Mouse (Mus musculus): ENCODE measurements around the gene Stat4. TPM values are rescaled to one million over a fixed set of nuclear protein-coding genes. Genes with fewer than 3 reads are reported as not detected.
"Not testable (repeated sequence)": the region's sequence is repeated elsewhere in the genome, so short reads cannot be mapped to it uniquely, and the experiment has no call there.

Gene Stat4
- total RNA-seq, 1 experiment from 2014 or later: 117 TPM

GRCm38 (mm10) chr1:52019621-52020020 lies 32.7 kb downstream of the Stat4 start:
- ATAC-seq (ENCODE audit: extremely low read depth, insufficient number of reproducible peaks, low FRiP score, poor library complexity, severe bottlenecking): peak; percentile 51; the same call in 1 of the 2 replicates

DNA sequence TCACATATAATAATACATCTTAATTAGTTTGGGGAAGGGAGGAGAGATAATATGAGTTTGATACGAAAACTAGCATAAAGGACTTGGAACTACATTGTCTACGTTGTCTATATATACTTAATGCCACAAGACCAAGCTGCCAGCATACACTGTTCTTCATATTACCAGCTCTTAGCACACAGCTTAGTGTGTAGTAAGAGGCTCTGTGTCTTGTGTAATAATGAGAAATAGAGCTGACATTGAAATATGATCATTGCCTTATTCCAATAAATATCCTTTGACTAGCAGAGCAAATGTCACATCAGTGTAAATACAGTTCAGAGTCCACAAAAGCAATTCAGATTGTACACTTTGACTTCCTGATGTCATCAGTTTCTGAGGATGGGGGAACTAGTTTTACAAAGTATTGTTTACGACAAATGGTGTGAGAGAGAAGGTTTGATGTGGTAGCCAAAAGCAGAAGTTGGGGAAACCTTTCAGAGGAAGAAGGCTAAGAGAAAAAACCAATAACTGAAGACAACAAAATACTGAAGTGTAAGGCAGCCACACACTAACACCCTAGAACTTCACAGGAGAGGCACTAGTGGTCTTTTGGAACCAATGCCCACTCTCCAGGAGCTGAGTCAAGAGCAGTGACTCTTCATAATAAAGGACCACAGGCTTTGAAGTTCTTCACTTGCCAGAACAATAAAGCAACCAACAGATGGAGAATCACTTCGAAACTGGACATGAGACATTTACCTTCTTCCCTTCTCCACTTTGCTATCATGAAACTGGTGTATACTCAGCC lies 35.2 kb downstream of the Stat4 start:
- peak; percentile 77 for ATAC-seq (ENCODE audit: extremely low read depth, insufficient number of reproducible peaks, low FRiP score, poor library complexity, severe bottlenecking)

GRCm38 (mm10) chr1:52028686-52029085 lies 41.7 kb downstream of the Stat4 start:
- no peak for ATAC-seq (ENCODE audit: extremely low read depth, insufficient number of reproducible peaks, low FRiP score, poor library complexity, severe bottlenecking)

GRCm38 (mm10) chr1:52034816-52035752 lies 48.1 kb downstream of the Stat4 start:
- ATAC-seq (ENCODE audit: extremely low read depth, insufficient number of reproducible peaks, low FRiP score, poor library complexity, severe bottlenecking): no peak

DNA sequence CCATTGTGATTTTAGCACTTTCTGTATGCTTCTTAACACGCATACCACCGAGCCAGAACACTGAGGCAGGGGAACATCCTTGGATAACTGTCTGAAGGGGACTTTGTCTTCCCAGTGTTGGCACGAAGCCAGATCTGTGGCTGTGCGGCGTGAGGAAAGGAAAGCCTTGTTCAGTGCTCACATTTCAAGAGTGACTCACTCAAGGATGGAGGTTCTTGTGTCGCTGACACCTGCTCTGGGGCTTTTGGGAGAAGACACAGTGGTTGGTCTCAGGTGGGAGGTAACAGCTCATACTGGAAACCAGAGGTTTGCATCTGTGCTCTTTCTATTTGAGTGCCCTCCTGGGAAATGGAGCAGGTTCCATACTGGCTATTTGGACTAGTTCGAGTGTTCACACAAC lies 52.2 kb downstream of the Stat4 start:
- ATAC-seq (ENCODE audit: extremely low read depth, insufficient number of reproducible peaks, low FRiP score, poor library complexity, severe bottlenecking): no peak

DNA sequence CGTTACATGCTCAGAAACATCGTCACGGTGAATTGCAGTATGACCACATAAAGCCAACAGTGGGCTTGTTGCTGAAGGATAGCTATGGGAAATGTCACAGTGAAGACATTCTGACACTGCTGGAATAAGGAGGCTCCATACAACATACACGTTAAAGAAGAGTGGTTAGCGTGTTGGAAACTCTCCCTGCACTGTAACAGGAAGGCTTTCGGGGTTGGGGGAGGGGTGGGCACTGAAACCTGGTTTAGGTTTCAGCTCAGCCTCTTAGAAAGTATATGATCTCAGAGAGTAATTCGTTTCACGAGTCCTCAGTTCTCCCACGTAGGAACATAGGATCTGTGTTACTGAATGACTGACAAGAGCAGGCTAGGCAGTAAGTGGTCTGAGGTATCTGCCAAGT lies 52.7 kb downstream of the Stat4 start:
- ATAC-seq (ENCODE audit: extremely low read depth, insufficient number of reproducible peaks, low FRiP score, poor library complexity, severe bottlenecking): no peak

DNA sequence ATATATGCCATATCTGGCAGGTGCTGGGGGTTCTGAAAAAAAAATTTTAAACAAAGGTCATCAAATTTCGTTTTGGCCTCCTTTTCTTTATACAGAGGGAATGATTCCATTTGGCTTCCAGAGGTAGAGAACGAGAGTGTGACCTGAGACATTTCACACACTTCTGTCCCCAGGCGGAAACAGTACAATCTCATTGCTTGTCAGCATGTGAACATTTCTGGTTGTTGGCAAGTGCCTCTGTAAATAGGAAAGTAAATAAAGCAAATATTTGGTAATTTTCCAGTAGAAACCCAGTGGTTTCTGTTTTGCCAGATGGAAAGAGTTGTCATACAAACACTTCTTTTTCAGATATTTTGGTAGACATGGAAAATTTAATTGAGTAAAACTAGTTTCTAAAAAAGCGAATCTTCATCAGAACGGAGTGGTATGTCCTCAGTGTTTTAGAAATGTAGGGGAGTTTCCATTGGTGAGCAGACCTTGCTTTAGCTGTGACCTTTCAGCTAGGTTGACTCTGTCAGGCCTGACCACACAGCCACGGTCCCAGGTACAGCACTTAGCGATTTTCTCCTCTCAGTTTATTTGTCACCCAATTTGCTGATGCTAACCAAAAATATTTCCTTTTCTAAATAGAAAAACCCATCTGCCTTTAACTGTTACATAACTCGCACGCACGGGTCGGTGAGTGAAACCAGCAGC lies 53.6 kb downstream of the Stat4 start:
- ATAC-seq (ENCODE audit: extremely low read depth, insufficient number of reproducible peaks, low FRiP score, poor library complexity, severe bottlenecking): no peak

GRCm38 (mm10) chr1:52043191-52043590 lies 56.2 kb downstream of the Stat4 start:
- ATAC-seq (ENCODE audit: extremely low read depth, insufficient number of reproducible peaks, low FRiP score, poor library complexity, severe bottlenecking): no peak

DNA sequence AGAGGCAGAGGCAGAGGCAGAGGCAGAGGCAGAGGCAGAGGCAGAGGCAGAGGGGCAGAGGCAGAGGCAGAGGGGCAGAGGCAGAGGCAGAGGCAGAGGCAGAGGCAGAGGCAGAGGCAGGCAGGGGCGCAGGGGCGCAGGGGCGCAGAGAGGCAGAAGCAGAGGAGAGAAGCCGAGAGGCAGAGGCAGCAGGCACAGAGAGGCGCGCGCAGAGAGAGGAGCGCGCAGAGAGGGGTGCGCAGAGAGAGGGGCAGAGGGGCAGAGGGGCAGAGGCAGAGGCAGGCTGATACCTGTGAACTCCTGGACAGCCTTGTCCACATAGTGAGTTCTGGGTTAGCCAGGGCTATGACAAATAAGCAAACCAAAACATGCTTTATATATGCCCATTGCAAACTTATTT lies 59.9 kb downstream of the Stat4 start:
- ATAC-seq (ENCODE audit: extremely low read depth, insufficient number of reproducible peaks, low FRiP score, poor library complexity, severe bottlenecking): not testable (repeated sequence)

GRCm38 (mm10) chr1:52048711-52049110 lies 61.8 kb downstream of the Stat4 start:
- ATAC-seq (ENCODE audit: extremely low read depth, insufficient number of reproducible peaks, low FRiP score, poor library complexity, severe bottlenecking): no peak

DNA sequence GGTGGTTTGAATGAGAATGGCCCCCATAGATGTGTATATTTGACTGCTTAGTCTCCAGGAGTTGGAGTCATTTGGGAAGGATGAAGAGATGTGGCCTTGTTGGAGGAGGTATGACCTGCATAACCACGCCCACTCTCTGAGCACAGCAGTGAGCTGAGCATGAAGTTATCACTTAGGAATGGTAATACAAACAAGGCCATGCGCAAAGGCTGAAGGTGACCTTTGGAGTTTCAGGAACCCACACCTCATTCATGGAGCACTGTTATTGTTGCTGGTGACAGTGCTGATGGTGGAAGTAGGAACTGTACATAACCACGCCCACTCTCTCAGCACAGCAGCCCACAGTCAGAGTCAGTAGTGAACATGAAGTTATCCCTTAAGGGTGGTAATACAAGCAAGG lies 62.9 kb downstream of the Stat4 start:
- no peak for ATAC-seq (ENCODE audit: extremely low read depth, insufficient number of reproducible peaks, low FRiP score, poor library complexity, severe bottlenecking)

DNA sequence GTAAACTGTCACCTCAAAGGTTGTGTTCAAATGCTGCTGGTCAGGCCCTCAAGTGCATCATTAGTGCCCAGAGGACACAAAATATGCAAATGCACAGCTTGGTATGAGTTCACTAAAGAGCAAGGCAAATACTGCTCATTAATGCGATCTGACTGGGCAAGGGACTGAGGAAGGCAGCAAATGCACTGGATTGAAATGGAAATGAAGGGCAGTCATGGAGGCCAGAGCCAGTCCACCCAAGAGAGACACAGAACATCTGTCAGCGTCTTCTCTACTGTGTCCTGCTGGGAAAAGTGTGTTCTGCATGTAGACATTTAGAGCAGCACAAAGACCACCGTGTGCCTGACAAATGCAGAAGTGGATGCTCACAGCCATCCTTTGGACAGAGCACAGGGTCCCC lies 64.6 kb downstream of the Stat4 start:
- no peak for ATAC-seq (ENCODE audit: extremely low read depth, insufficient number of reproducible peaks, low FRiP score, poor library complexity, severe bottlenecking)

DNA sequence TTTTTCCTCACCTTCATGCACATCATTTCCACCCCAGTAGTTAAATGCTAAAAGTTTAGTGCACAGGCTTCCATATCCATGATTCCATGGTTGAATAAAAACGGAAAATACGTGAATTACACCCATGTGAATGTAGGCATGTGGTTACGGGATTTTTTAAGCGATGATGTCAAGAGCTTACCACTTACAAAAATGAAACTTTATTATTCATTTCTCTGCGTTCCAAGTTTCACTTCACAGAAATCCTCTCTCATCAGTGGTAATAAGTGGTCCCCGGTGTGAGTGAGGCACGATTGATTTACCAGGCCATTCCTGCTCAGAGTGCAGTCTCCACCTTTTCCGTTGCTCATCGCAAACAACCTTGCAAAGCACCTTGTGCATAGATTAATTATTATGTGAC lies 66.0 kb downstream of the Stat4 start:
- ATAC-seq (ENCODE audit: extremely low read depth, insufficient number of reproducible peaks, low FRiP score, poor library complexity, severe bottlenecking): no peak

- no peak for ATAC-seq (ENCODE audit: extremely low read depth, insufficient number of reproducible peaks, low FRiP score, poor library complexity, severe bottlenecking)
Observed at GRCm38 (mm10) chr1:52055947-52056346, 69.0 kb downstream of the Stat4 start.

GRCm38 (mm10) chr1:52057153-52057552 lies 70.2 kb downstream of the Stat4 start:
- no peak for ATAC-seq (ENCODE audit: extremely low read depth, insufficient number of reproducible peaks, low FRiP score, poor library complexity, severe bottlenecking)

DNA sequence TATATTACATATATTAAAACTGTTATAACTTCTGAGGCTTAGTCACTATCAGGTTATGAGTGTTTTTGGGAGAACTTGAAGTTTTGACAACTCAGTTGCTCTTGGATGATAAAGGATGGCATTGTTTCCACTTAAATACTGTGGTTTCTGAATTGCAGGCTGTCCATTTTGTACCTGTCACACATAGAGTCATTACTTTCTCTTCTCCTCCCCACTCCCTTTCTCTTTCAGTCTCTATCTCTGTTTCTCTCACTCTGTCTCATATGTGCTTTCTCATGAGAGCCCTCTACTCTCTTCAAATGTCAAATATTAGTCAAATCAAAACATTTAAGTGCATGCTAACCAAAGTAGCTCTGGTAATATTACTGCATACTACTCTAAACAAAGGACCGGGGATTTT lies 79.3 kb downstream of the Stat4 start:
- no peak for ATAC-seq (ENCODE audit: extremely low read depth, insufficient number of reproducible peaks, low FRiP score, poor library complexity, severe bottlenecking)

DNA sequence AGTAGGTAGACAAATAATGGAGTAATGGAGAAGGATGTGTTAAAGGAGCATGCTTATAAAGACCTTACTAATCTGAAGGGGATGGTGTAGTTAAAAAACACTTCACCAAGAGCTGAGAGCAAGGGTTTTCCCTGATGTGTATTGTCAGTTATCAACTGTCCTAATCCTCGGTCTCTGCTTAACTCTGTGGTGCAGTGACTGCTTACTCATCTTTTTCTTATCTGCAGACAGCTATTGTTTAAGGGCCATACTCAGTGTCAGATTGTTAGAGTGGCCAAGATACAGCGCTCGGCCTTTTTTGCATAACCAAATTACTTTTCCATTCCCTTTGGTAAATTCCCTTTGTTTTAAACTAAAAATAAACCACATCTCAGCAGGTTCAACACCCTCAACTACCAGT lies 79.7 kb downstream of the Stat4 start:
- ATAC-seq (ENCODE audit: extremely low read depth, insufficient number of reproducible peaks, low FRiP score, poor library complexity, severe bottlenecking): no peak

- ATAC-seq (ENCODE audit: extremely low read depth, insufficient number of reproducible peaks, low FRiP score, poor library complexity, severe bottlenecking): no peak
Observed at GRCm38 (mm10) chr1:52079724-52080367, 92.9 kb downstream of the Stat4 start.

- ATAC-seq (ENCODE audit: extremely low read depth, insufficient number of reproducible peaks, low FRiP score, poor library complexity, severe bottlenecking): no peak
Observed at GRCm38 (mm10) chr1:52080375-52080774, 93.4 kb downstream of the Stat4 start.

All from neutrophil, adult 5-6 weeks (primary cell).